Mouse (Mus musculus): ENCODE data around the gene Trim7.
A peak's percentile ranks its signal among the peaks of the same experiment; 100 is the strongest.
"Not testable (repeated sequence)": the region's sequence is repeated elsewhere in the genome, so short reads cannot be mapped to it uniquely, and the experiment has no call there.

Trim7 gene

DNA sequence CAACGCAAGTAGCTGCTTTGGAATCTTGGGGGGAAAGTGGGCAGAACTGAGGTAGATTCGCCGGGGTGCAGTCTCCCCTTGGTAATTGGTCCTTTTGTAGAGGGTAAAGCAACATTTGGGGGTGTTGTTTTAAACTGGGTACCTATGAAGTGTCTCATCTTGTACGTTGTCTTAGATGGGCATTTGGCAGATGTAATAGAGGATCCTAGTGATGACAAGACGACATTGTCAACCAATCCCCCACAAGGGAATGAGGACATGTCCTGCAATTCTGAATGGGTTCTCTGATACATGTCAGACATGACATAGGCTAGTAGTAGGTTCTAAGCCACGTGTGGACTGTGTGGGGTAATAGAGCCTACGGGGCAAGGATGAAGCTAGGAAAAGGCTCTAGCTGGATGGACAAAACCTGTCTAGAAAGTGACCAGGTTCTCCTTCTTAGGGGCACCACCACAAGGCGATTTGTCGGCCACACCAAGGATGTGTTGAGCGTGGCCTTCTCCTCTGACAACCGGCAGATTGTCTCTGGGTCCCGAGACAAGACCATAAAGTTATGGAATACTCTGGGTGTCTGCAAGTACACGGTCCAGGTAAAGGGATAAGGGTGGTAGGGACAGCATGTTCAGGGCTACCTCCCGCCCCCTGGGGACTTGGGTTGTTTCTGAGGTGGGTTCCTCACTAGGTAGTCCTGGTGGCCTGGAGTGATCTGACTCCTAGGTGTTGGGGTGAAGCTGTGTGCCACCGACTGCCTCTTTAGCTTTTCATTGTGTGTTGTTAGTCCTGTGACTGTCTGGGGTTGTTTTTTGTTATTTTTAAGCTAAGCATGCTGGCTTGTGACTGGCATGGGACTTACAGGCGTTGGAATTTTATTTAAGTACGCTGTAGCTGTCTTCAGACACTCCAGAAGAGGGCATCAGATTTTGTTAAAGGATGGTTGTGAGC is 23.8 kb upstream of the Trim7 start:
- no peak for DNase-seq (ENCODE audit: low spot score in 2 of 2)

DNA sequence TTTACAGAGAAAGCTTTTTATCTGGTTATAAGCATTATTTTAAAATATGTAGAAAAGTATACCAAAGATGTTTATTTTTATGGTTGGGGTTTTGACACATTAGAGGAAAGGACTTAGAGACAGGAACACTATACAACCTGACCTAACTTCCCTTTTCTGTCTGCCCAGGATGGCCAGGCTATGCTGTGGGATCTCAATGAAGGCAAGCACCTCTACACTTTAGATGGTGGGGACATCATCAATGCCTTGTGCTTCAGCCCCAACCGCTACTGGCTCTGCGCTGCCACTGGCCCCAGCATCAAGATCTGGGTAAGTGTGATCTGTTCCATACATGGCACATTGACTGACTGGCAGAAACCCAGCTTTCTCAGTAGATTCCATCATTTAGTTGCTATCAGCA is 22.0 kb upstream of the Trim7 start:
- DNase-seq (ENCODE audit: low spot score in 2 of 2) = no peak

DNA sequence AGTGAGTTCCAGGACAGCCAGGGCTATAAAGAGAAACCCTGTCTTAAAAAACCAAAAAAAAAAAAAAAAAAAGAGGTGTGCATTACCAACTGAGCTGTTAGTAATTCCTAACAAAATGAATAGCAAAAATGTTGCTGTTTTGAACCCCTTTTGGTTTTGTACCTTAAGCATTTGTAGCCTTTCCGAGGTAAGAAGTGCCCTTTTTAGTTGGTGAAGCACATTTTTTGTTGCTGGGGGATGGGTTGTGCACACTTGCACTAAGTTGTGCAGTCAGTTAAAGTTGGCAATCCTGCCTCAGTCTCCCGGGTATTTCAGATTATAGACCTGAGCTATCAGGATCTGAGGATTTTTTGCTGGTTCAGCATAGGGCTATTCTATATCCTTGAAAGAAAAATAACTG is 21.0 kb upstream of the Trim7 start:
- DNase-seq (ENCODE audit: low spot score in 2 of 2) = no peak

- DNase-seq (ENCODE audit: low spot score in 2 of 2) = no peak
Measured at GRCm38 (mm10) chr11:48806856-48807562, 18.9 kb upstream of the Trim7 start.

DNA sequence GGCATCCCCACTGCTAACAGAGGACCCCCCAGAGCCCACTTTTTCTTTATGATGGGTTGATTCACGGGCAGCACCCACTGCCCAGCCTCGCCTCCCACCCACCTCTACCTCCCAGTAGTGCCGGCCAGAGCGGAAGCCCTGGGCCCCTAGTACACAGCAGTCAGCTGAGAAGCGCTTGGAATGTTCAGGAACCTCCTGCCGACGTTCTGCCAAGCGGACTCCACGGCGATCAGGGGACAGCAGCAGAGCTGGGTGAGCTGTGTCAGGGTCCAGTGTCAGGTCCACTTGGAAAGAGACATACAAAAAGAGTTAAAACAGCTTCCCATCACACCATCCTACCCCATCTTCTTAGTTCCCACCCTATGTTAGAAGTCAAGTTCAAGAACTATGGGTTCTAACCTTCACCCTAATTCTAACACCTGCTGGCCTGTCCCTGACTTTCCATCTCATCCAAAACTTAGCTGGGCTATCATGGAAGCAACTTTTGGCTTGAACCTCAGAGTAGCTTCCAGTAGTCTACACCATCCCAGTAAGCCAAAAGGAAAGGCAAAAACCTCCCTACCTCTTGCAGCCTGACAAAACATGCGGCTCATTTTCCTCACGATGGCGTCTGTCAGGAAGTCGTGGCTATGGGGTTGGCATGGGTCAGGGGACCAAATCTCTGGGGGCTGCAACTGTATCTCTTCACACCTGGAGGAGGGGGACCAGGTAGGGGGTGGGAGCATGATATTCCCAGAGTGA is 18.2 kb upstream of the Trim7 start:
- DNase-seq (ENCODE audit: low spot score in 2 of 2) = no peak

GRCm38 (mm10) chr11:48808304-48808646 is 17.7 kb upstream of the Trim7 start:
- no peak for DNase-seq (ENCODE audit: low spot score in 2 of 2)

GRCm38 (mm10) chr11:48808737-48809433 is 17.1 kb upstream of the Trim7 start:
- DNase-seq (ENCODE audit: low spot score in 2 of 2) = no peak

DNA sequence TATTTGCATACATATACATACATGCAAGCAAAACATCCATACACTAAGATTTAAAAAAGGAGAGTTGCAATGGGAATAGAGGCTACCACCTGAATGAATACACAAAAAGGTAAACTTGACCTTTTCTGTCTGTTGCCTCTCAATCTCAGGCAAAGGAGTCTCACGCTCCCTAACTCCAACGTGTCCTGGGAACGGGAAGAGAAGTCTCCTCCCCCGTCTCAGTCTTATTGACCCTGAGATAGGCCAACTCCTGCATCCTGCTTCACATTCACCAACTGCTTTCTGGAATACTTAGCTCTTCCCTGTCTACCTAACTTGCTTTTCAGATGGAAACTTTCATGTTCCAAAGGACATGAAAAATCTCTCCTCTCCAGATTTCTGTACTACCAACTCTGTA is 16.5 kb upstream of the Trim7 start:
- DNase-seq (ENCODE audit: low spot score in 2 of 2) = no peak

DNA sequence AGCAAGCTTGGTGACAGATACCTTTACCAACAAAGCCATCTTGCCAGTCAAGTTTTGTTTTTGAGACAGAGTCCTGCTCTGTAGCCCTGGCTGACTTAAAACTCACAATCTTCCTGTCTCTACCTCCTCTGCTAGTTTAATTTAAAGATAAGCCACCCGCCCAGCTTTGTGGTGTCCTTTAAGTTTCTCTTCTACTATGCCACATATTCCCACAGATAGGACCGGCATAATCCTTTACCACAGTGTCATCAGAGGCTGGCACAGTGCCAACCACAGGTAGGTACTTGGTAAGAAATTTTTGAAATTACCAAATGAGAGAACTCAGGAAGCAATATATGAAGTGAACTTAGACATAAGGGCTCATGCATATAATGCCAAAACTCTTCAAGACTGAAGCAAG is 15.8 kb upstream of the Trim7 start:
- DNase-seq (ENCODE audit: low spot score in 2 of 2) = no peak

DNA sequence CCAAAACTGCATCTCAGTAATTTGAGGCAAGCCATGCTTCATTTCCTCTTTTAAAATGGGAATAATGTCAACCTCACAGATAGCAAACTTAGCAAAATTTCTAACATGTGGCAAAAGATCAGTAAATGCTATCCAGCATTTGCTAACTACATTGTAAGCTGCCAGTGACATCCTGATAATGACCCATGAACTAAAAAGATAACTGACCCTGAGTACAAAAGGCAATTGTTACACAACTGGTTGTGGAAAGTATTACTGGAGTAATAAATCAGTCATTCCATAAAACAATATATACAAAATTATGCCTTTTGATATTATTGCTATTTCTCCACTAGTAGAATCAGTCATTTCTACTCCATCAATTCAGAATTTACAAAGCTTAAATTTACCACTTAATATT is 12.2 kb upstream of the Trim7 start:
- no peak for DNase-seq (ENCODE audit: low spot score in 2 of 2)

- DNase-seq (ENCODE audit: low spot score in 2 of 2) = no peak
Measured at GRCm38 (mm10) chr11:48815851-48816250, 10.1 kb upstream of the Trim7 start.

- DNase-seq (ENCODE audit: low spot score in 2 of 2) = peak in 1 of 2 experiments; percentile 29
Measured at GRCm38 (mm10) chr11:48816281-48816781, 9.6 kb upstream of the Trim7 start.

- DNase-seq (ENCODE audit: low spot score in 2 of 2) = peak; percentile 97 to 99
Measured at GRCm38 (mm10) chr11:48816800-48817665, 8.9 kb upstream of the Trim7 start, which contains the start of gene Trim41. Trim41 (minus strand) TSS chr11:48817353.

GRCm38 (mm10) chr11:48817794-48818193 is 8.1 kb upstream of the Trim7 start:
- no peak for DNase-seq (ENCODE audit: low spot score in 2 of 2)

GRCm38 (mm10) chr11:48818346-48818745 is 7.6 kb upstream of the Trim7 start:
- DNase-seq (ENCODE audit: low spot score in 2 of 2) = peak; percentile 54 to 81

- no peak for DNase-seq (ENCODE audit: low spot score in 2 of 2)
Measured at GRCm38 (mm10) chr11:48819614-48820307, 6.2 kb upstream of the Trim7 start.

DNA sequence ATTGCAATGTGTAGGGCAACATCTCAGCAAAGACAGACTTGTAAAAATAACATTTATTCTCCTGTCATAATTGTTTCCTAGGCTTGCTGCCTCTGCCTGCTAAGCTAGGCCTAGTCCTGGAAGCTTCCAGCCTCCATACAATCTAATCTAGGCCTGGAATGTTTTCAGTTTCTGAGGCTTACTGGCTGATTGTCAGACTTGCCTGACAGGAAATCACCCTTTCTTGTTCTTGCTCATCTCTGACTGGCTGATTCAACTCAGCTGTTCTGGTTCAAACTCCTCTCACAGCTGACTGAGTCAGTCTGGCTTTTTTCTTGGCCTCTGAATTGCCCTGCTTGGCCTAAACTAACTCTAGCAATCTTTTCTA is 5.6 kb upstream of the Trim7 start:
- DNase-seq (ENCODE audit: low spot score in 2 of 2) = no peak

DNA sequence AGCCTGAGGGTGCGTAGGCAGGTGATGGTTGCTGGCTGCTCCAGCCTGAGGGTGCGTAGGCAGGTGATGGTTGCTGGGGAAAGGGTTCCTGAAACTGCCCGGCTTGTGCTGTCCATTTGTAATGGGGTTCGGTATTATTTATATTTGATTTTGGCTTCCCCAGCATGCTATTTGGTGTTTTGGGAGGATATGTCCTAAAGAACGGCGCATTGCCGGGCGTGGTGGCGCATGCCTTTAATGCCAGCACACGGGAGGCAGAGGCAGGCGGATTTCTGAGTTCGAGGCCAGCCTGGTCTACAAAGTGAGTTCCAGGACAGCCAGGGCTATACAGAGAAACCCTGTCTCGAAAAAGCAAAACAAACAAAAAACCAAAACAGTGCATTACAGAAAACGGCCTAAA is 4.6 kb upstream of the Trim7 start:
- DNase-seq (ENCODE audit: low spot score in 2 of 2) = not testable (repeated sequence)

DNA sequence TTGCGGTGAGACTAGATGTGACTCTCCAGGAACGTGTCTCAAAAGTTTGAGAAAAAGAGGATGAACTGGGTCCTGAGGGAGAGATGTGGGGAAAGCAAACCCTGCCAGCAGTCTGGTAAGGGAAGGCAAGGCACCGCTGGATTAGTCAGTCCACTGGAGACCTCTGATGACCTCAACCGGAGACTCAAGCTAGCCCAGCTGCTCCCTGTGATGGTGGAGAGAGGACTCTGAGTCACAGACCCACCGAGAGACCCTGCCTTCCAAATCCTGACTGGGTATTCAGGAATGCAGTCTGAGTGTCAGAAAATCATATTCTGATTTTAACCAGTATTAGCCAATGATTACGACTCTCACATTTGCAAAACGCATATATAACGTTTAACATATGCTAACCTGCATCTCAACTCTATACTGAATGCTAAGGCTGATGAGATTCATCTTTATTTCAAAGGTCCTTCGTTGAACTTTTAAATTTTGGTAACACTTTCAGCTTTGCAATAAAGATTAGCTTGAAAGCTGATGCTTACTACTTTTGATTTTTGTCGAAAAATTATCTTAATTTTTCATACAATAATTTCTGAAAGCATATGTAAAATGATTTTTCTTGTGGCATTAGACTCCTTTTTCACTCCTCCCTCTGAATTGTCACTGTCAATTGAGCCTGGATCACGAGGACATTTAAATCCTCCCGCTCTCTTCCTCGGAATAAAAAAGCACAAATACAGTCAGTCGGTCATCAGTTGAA is 3.0 kb upstream of the Trim7 start:
- DNase-seq (ENCODE audit: low spot score in 2 of 2) = no peak
